Mouse (Mus musculus) cerebellum, postnatal 25 days (tissue): ENCODE measurements around the gene Tox3.

Experiments used
- DNase-seq, 2 experiments: peaks; one replicate each; pipeline ENCODE4 v3.0.0; 2021; ENCODE audit warnings: mixed read lengths in 2 of 2

The Tox3 gene

GRCm38 (mm10) chr8:90323824-90324223 is 24.3 kb downstream of the Tox3 start:
- DNase-seq, result no peak

DNA sequence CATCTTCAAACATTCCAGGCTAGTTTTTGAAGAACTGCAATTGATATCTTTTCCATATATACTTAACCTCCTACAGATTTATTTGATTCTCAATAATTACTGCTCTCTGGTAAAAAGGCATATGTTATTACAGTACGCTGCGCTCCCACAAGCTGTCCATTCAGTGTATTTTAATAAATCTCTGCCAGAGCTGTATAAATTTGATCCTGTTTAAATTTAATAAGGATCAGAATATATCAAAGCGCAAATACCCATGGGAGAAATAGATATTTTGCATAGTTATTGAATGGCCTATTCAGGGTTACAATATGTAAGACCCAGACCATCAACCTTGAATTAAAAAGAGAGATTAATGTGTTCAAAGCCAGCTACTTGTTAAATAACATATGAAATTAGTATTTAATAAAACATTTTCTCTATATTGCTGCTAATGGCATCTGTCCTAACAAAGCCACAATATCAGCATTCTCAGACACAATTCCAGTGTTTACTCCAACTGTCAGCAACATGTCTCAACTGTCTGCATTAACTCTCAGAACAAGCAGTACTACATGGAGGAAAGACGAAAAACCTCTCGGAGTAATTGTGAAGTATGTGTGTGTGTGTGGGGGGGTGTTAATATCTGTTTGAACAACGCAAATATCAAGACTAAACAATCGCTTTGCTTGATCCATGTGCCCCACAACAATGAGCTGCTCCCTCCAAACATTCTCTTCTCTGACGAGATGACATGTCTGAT is 25.3 kb downstream of the Tox3 start:
- DNase-seq, result no peak

- DNase-seq, result no peak
These were observed 26.9 kb downstream of the Tox3 start for GRCm38 (mm10) chr8:90321255-90321654.

GRCm38 (mm10) chr8:90314312-90314711 is 33.8 kb downstream of the Tox3 start:
- no peak for DNase-seq

DNA sequence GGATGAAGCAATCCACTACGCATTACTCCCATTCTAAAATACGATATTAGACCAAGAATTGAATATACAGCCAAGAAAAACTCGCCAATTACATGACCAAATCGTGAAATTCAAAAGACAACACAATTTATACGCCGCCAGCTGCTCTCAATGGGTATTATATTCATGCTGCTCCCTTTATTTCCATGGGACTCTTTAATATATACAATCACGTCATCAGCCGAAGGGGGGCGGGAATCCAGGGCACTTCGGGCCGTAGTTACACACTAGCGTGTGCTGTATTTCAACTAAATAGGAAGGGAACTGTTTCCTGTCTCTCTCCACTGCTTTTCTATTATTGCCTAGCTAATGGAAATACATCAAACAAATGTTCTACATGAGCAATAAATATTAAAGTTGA is 45.2 kb downstream of the Tox3 start:
- DNase-seq, result no peak

DNA sequence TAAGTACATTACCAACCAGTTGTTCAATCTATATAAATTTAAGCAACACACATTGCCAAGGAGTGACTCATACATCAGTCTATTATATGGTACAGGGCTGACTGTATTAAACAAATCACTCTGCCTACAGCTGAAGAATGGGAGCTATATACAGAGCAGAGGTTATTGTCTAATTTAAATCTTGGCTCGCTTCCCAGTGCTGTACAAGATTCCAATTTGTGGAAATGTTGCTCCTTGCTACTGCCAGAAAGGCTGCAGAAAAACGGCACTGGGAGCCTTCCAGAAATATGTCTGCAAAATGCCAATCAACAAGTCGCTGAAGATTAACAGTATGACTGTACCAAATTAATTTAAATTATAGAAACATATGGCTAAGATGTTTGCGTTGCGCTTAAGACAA is 45.9 kb downstream of the Tox3 start:
- DNase-seq, result peak in 1 of 2 experiments; percentile 14

- no peak for DNase-seq
These were observed 46.6 kb downstream of the Tox3 start for GRCm38 (mm10) chr8:90301543-90301942.

- DNase-seq, result no peak
These were observed 47.2 kb downstream of the Tox3 start for GRCm38 (mm10) chr8:90300973-90301372.

- DNase-seq, result no peak
These were observed 54.1 kb downstream of the Tox3 start for GRCm38 (mm10) chr8:90294061-90294460.

DNA sequence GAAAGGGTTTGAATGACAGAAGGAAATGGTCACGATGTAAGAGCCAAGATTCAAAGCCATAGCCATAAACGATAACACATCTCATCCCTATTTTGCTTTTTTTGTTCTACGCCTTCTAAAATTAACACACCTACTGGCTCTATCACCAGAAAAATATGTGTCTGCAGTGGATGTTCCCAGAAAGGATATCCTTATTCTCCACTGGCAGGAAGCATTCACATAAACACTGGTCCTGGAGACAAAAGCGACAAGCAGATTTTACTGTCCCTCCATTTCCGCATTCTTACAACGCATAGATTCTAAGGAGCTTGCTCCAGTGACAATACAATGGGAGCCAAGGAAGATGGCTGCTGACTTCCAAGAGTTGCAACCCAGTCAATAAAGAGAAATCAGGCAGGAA is 57.3 kb downstream of the Tox3 start:
- DNase-seq, result no peak

DNA sequence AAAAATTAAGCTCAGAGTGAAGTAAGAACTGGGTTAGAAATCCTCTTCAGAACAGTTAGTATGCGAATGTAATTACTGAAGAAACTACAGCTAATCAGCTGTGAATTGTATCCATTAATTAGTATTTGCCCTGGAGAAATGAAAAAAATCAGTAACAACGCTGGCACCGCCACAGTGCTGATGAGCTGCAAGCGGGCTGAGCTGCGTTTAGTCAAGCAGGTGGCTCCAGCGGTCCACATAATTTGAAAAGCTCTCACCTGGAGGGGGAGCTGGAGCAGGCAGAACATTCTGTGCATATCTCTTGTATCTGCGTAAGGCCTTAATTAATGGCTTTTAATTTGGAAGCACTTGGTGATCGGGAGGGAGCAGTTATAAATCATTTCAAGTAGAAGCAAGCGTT is 71.4 kb downstream of the Tox3 start:
- DNase-seq, result no peak

DNA sequence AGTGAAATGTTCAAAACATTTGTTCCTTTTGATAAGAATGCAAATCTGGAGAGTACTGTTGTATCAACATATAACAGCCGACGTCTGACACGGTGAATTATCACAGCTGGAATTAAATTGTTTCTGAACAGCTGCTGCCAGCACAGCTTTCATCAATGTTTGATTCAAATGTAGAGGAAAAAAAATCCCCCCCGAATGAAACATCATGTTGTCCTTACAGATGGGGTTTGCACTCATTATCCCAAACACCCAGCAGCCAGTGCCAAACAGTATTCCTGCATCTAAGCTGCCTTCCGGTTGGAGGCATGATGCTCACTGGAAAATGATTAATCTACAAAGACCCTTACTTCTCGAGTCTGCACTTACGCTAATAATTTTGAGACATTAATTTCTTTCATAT is 75.0 kb downstream of the Tox3 start:
- DNase-seq, result no peak

GRCm38 (mm10) chr8:90271920-90272319 is 76.2 kb downstream of the Tox3 start:
- DNase-seq, result no peak

DNA sequence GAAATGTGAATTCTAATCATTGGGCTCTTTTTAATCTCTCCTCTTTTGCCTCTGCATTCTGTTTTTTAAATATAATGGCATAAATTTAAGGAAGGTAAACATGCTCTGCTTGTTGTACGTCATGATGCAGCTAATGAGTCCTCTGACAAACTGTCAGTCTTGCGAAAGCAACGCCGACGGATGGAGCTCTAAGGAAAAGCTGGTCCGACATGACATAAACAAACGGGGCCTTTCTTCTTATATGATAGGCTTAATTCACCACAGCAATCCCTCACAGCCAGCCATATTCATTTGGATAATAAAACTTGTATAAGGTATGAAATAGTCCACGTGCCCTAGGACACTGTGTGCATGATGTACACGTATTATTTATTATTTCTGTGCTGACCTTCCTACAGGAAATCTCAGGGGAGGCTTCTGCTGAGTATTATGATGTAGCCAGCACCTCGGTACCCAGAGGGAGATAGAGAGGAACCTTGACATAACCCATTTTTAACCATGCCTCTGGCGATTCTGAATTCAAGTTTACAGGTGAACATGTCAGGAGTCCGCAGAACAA is 80.4 kb downstream of the Tox3 start:
- no peak for DNase-seq

GRCm38 (mm10) chr8:90266986-90267385 is 81.2 kb downstream of the Tox3 start:
- no peak for DNase-seq

- no peak for DNase-seq
These were observed 81.9 kb downstream of the Tox3 start for GRCm38 (mm10) chr8:90266239-90266638.

GRCm38 (mm10) chr8:90254158-90254867 is 93.8 kb downstream of the Tox3 start:
- no peak for DNase-seq

GRCm38 (mm10) chr8:90246357-90246756 is 101.8 kb downstream of the Tox3 start:
- DNase-seq, result no peak

DNA sequence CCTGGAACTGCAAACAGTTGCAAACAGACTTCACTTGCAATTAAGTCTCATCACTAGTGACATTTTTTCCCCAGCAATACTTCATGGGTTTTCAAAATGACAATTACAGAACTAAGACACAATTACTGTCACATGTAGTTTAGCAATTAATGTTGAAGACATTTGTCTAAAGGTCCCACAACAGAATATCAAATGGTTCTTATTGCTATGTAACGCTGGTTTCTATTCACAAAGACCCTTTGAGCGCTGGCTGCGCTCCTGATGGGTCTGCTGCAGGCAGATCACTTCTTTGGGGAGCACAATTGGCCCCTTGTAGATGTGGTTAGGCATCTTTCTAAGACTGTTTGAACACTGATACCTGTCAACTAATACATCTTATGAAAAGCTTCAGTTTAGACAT is 102.3 kb downstream of the Tox3 start:
- no peak for DNase-seq

DNA sequence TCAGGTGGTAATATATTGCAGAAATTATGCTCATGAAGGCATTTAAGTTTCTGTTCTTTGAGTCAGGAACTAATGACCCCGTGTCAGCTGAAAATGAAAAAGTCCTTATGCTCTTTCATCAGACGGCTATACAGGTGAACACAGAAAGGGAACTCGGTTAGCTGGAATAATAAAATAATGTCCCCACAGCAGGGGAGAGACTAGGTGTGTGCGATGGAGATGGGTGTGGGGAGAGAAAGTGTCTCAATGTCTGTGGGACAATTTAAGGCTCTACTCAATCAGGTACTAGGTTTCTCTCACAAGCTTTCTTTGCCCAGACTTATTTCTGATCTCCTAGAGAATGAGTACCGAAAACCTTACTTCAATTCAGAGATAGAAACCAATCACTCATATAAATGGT is 103.0 kb downstream of the Tox3 start:
- no peak for DNase-seq

GRCm38 (mm10) chr8:90244458-90245145 is 103.5 kb downstream of the Tox3 start:
- DNase-seq, result peak; percentile 48 to 60

GRCm38 (mm10) chr8:90243957-90244356 is 104.2 kb downstream of the Tox3 start:
- DNase-seq, result no peak

DNA sequence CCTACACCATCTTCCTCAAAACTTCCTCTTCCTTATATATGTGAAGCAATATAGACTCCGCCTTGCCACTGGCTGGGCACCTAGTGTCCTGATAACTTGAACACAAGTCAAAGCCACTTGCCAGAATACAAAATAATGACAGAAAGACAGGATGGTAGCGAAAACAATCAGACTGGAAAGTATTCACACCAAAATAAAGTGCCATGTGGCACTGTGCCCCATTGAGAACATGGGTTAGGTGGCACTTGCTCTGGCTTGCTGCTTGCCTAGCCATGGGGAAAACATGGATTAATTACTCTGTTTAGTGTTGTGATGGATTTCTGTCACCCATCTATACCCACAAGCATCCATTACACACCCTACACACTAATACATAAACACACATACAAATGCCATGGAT is 105.8 kb downstream of the Tox3 start:
- DNase-seq, result no peak

DNA sequence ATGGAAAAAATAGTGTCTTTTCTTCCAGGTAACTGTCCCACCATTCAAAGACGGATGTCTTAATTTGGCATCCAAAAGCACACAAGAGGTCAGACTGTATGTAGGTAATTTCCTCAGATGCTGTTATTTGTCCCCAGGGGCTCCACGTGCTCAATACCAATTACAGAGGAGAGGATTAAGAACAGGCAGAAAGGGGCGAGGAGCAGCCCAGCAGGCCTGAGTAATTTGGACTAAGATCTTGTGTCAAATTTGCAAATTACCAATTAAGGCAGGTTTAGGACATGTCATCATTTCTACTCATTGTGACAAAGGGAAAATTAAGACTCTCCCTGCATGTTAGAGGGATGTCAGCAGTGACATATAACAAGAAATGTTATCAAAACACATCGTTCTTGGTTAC is 106.7 kb downstream of the Tox3 start:
- no peak for DNase-seq
